Mouse (Mus musculus) cortical plate, adult 2 months (tissue): ENCODE results near the gene Rspry1.

Source experiments
- CTCF ChIP-seq: fragments of 200-500 bp; IDR thresholded peaks from 2 replicates; pipeline ENCODE4 v1.5.1; 2011; ENCODE audit warnings: mild to moderate bottlenecking, control low read depth, low read length; ENCODE audit not compliant: insufficient read depth; ENCODE audit errors: extremely low read depth
- POLR2A ChIP-seq: fragments of 200-500 bp; IDR thresholded peaks from 2 replicates; pipeline ENCODE4 v1.6.1; 2011; ENCODE audit warnings: mild to moderate bottlenecking, low read length, control low read depth; ENCODE audit not compliant: insufficient read depth; ENCODE audit errors: extremely low read depth

DNA sequence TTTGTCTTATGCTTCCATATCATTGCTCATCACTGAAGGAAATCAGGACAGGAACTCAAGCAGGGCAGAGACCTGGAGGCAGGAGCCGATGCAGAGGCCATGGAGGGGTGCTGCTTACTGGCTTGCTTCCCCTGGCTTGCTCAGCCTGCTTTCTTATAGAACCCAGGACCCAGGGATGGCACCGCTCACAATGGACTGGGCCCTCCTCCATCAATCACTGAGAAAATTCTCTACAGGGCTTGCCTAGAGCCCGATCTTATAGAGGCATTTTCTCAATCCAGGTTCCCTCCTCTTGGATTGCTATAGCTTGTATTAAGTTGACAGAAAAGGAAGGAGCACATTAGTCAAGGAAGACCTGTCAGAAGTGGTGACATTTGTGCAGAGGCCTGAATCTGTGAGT is 94.8 kb downstream of the Rspry1 start:
- TF ChIP-seq CTCF, result no peak
- TF ChIP-seq POLR2A, result no peak
